Mouse (Mus musculus) kidney, postnatal 0 days (tissue): ENCODE data around the gene Zdhhc17. TPM values are rescaled to one million over a fixed set of nuclear protein-coding genes. Genes with fewer than 3 reads are reported as not detected.
A peak's percentile ranks its signal among the peaks of the same experiment; 100 is the strongest.

ENCODE experiments used
- ATAC-seq: fragments of 200-750 bp; cut with Nextera tagmentation; replicated peaks from 2 replicates; pipeline ENCODE4 v1.8.0; 2017; ENCODE audit warnings: low read depth, moderate number of reproducible peaks, moderate TSS enrichment, moderate library complexity; ENCODE audit not compliant: low FRiP score
- DNase-seq: peaks from one replicate; pipeline ENCODE4 v3.0.0-alpha.2; 2016; ENCODE audit warnings: low spot score
- H3K27ac ChIP-seq: fragments of 300-500 bp; sonication (generic); 2 replicates; pipeline ENCODE4 v1.5.1; 2014; ENCODE audit warnings: mild to moderate bottlenecking
- H3K27me3 ChIP-seq: fragments of 300-500 bp; sonication (generic); 2 replicates; pipeline ENCODE4 v1.6.1; 2014; ENCODE audit warnings: low read length, mixed read lengths; ENCODE audit not compliant: insufficient read depth
- H3K36me3 ChIP-seq: fragments of 300-500 bp; sonication (generic); 2 replicates; pipeline ENCODE4 v1.6.1; 2014; ENCODE audit warnings: low read length, mixed read lengths; ENCODE audit not compliant: insufficient read depth
- H3K4me1 ChIP-seq: fragments of 300-500 bp; sonication (generic); replicated peaks from 2 replicates; pipeline ENCODE4 v1.6.1; 2014; ENCODE audit warnings: antibody characterized with exemption, low read length, mixed read lengths; ENCODE audit not compliant: insufficient read depth
- H3K4me2 ChIP-seq: fragments of 300-500 bp; sonication (generic); 2 replicates; pipeline ENCODE4 v1.6.1; 2014; ENCODE audit warnings: mild to moderate bottlenecking, low read length, moderate library complexity, mixed read lengths
- H3K4me3 ChIP-seq: fragments of 300-500 bp; sonication (generic); replicated peaks from 2 replicates; pipeline ENCODE4 v1.5.1; 2014; ENCODE audit warnings: low read depth, low read length
- H3K9ac ChIP-seq: fragments of 300-500 bp; sonication (generic); 2 replicates; pipeline ENCODE4 v1.6.1; 2014; ENCODE audit warnings: low read depth, low read length
- H3K9me3 ChIP-seq: fragments of 300-500 bp; sonication (generic); replicated peaks from 2 replicates; pipeline ENCODE4 v1.6.1; 2016; ENCODE audit warnings: low read length, inconsistent platforms, mixed read lengths
- CTCF ChIP-seq: IDR thresholded peaks from 2 replicates; pipeline ENCODE4 v1.5.1; 2016; ENCODE audit warnings: antibody characterized with exemption, low read depth, mild to moderate bottlenecking, moderate library complexity
- WGBS: fragments of 180-500 bp; shearing (Covaris S2); extraction: QIAGEN DNeasy Blood & Tissue Kit; methylation state at CpG from one replicate; pipeline ENCODE4 v1.1.7; 2014; 5-methylcytosine and 5-hydroxymethylcytosine counted together
- polyA plus RNA-seq: library from polyadenylated mRNA; unstranded; fragments of >200 nt; fragmentation: Nextera tagmentation; extraction: Ambion mirVana; gene quantifications from 2 replicates; pipeline ENCODE4 v1.2.1, GENCODE M21; 2015

Gene Zdhhc17
- polyA plus RNA-seq, 1 experiment from 2014 or later = 18.1 TPM

DNA sequence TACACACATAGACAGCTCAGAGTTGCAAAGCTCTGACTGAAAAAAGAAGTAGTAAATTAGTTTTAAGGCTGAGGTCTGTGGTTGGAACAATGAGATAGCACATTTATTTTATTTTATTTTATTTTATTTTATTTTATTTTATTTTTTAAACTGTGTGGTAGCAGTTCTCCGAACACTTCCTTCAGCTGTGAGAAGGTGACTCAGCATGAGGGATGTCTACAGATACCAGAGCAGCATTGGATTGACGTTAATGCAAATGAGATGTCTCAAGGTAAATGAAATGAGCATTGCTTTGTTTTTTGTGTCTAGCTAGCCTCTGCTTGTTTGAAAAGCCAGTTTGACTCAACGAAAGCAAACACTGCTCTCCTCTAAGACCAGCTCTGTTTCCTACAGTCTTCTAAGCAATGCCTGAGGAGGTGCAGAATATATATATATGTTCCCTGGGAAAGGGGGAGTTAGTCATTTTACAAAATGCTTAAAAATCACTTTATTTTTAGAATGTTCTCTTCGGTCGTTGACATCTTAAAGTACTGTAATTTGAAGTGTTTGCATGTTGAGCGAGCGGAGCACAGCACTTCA, 30.2 kb upstream of the Zdhhc17 start:
- no peaks in the 10 kb centered on the region for H3K4me1 ChIP-seq
- ATAC-seq (no peak), DNase-seq (no peak)
- no peaks in the 10 kb centered on the region for H3K9me3 ChIP-seq
- no peak overlapping the region for H3K4me3 ChIP-seq
- H3K9ac ChIP-seq = no peak overlapping the region
- H3K4me2 ChIP-seq = no peak overlapping the region
- no peaks in the 10 kb centered on the region for H3K27me3 ChIP-seq
- no peaks in the 10 kb centered on the region for H3K36me3 ChIP-seq
- TF ChIP-seq CTCF = no peak
- WGBS = 71% methylated on average over 7 of the region's 7 CpGs
- no peak overlapping the region for H3K27ac ChIP-seq

DNA sequence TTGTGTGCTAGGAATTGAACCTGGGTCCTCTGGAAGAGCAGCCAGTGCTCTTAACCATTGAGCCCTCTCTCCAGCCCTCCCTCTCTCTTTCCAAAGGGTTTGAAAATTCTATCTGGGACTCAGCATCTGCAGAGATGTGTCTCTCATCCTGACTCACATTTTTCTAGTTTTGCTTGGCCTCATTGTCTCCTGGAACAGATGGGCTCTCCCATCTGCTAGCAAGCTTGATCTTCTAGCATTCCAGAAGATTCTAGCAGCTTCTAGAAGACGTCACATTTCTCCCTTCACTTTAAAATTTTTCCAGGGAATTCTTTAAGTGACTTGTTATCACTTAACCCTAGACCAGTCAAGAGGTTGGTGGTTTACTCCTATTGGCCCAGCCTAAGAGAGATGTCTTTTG, 26.9 kb upstream of the Zdhhc17 start:
- H3K4me3 ChIP-seq = no peak overlapping the region
- H3K36me3 ChIP-seq = no peaks in the 10 kb centered on the region
- ATAC-seq = no peak
- H3K9me3 ChIP-seq = no peaks in the 10 kb centered on the region
- H3K9ac ChIP-seq = no peak overlapping the region
- WGBS = 71% methylated on average over 1 of the region's 1 CpGs
- H3K27me3 ChIP-seq = no peaks in the 10 kb centered on the region
- no peaks in the 10 kb centered on the region for H3K4me1 ChIP-seq
- H3K27ac ChIP-seq = no peak overlapping the region
- DNase-seq = no peak
- no peak for TF ChIP-seq CTCF
- H3K4me2 ChIP-seq = no peak overlapping the region

DNA sequence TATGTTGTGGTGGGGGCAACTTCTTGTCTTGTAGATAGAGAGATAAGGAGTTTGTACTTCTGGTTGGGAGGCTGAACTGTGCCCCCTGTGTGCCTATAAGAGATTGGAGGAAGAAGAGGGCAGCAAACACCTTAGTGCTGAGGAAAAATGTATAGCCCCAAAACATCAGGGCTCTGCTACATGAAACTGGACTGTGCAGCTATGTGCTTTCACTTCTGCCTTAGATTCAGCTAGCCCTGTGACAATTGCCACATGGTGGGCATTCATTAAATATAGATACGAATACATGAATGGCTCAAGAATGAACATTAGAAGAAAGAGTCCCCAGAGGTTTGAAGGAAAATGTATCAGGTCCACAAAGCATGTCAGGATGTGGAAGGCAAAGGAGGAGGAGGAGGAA, 25.2 kb upstream of the Zdhhc17 start:
- no peak for DNase-seq
- H3K9ac ChIP-seq = no peak overlapping the region
- no peak overlapping the region for H3K27ac ChIP-seq
- H3K9me3 ChIP-seq = no peaks in the 10 kb centered on the region
- 88% methylated on average over 1 of the region's 1 CpGs for WGBS
- TF ChIP-seq CTCF = no peak
- peaks cover 5% of the 10 kb centered on the region; the same call in 1 of the 2 replicates for H3K4me1 ChIP-seq
- ATAC-seq = no peak
- H3K4me2 ChIP-seq = no peak overlapping the region
- H3K4me3 ChIP-seq = no peak overlapping the region
- no peaks in the 10 kb centered on the region for H3K36me3 ChIP-seq
- H3K27me3 ChIP-seq = no peaks in the 10 kb centered on the region

GRCm38 (mm10) chr10:111031511-111032365, 21.8 kb upstream of the Zdhhc17 start:
- peak overlapping the region; percentile 27; the same call in 1 of the 2 replicates for H3K9ac ChIP-seq
- H3K36me3 ChIP-seq = no peaks in the 10 kb centered on the region
- no peak overlapping the region for H3K27ac ChIP-seq
- ATAC-seq (no peak), DNase-seq (peak; percentile 46)
- WGBS = 35% methylated on average over 20 of the region's 20 CpGs
- peak overlapping the region; percentile 50 for H3K4me2 ChIP-seq
- no peaks in the 10 kb centered on the region for H3K9me3 ChIP-seq
- no peak for TF ChIP-seq CTCF
- peaks cover 5% of the 10 kb centered on the region; the same call in 1 of the 2 replicates for H3K4me1 ChIP-seq
- peak overlapping the region; percentile 13; the same call in 1 of the 2 replicates for H3K4me3 ChIP-seq
- H3K27me3 ChIP-seq = no peaks in the 10 kb centered on the region

DNA sequence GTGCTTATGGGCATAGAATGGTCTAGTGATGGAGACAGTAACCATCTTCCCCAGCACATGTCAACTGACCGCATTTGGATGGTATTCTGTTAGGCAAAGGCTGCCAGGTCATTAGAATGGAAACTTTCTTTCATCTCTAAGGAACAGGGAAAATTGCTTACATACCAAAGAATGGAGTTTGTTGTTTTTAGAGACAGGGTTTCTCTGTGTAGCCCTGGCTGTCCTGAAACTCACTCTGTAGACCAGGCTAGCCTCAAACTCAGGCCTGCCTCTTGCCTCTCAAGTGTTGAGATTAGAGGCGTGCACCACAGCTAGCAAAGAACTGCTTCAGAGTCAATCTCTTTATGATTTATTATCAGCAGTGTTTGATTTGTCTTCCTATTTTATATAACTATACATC, 20.9 kb upstream of the Zdhhc17 start:
- Histone ChIP-seq H3K4me2 (no peak overlapping the region), H3K4me1 (peaks cover 5% of the 10 kb centered on the region; the same call in 1 of the 2 replicates), H3K27me3 (no peaks in the 10 kb centered on the region), H3K36me3 (no peaks in the 10 kb centered on the region), H3K9me3 (no peaks in the 10 kb centered on the region), H3K9ac (no peak overlapping the region), H3K4me3 (no peak overlapping the region), H3K27ac (no peak overlapping the region)
- 89% methylated on average over 2 of the region's 2 CpGs for WGBS
- DNase-seq (no peak), ATAC-seq (no peak)
- no peak for TF ChIP-seq CTCF

GRCm38 (mm10) chr10:111026106-111026505, 16.2 kb upstream of the Zdhhc17 start:
- no peaks in the 10 kb centered on the region for H3K9me3 ChIP-seq

More at GRCm38 (mm10) chr10:111026106-111026505, 16.2 kb upstream of the Zdhhc17 start:
- DNase-seq (no peak), ATAC-seq (no peak)
- H3K27ac ChIP-seq = no peak overlapping the region
- no peaks in the 10 kb centered on the region for H3K36me3 ChIP-seq
- no peaks in the 10 kb centered on the region for H3K4me1 ChIP-seq
- 78% methylated on average over 6 of the region's 6 CpGs for WGBS
- no peak overlapping the region for H3K9ac ChIP-seq
- H3K4me3 ChIP-seq = no peak overlapping the region
- no peak for TF ChIP-seq CTCF
- H3K4me2 ChIP-seq = no peak overlapping the region
- H3K27me3 ChIP-seq = no peaks in the 10 kb centered on the region
